Mouse (Mus musculus) erythroblast, embryonic 14.5 days (primary cell): Measurements from ENCODE around the gene Kctd7.

Experiments
- GATA1 ChIP-seq: IDR thresholded peaks from 2 replicates; pipeline ENCODE4 v1.6.1; 2012; ENCODE audit warnings: low read length, inconsistent platforms, mixed read lengths
- TAL1 ChIP-seq: IDR thresholded peaks from 3 replicates; pipeline ENCODE4 v1.6.1; 2012; ENCODE audit warnings: low read length, inconsistent platforms, mixed read lengths

DNA sequence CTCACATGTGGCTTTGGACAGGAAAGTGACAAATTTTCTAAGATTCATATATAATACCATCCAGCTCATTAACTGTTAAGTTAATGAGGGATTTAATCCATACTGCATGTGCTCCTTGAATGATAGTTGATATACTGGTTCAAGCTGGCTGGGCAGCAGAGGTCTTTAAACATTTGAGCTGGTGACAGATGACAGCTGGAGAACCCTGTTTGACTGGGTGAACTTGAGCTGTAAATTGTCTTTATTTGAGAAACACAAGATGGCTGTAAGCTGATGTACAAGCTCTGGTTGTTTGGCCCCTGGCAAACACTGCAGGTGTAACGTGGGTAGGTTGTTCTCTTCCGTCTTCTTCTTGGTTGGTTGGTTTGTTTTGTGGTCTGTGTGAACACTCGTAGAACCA is 49.1 kb downstream of the Kctd7 start:
- no peak for TF ChIP-seq GATA1
- no peak for TF ChIP-seq TAL1
